Mouse (Mus musculus): ENCODE results near the gene Trip11.

GRCm38 (mm10) chr12:101917165-101917564 lies 4.1 kb upstream of the Trip11 start:
- TF ChIP-seq POLR2A (IDR thresholded peaks at IDR 0.05; ENCODE audit: borderline replicate concordance, extremely low read depth, insufficient read depth, insufficient read length, poor library complexity, severe bottlenecking) (no peak), CTCF (IDR thresholded peaks at IDR 0.05; ENCODE audit: borderline replicate concordance, extremely low read depth, insufficient read depth, insufficient read length) (no peak)
